Mouse (Mus musculus): ENCODE results near the gene Mgll. TPM values are rescaled to one million over a fixed set of nuclear protein-coding genes. Genes with fewer than 3 reads are reported as not detected.

Mgll gene
- polyA plus RNA-seq, 1 experiment = 0.20 TPM

- Histone ChIP-seq H3K27ac (ENCODE audit: insufficient read depth, low read depth, low read length) (no peak overlapping the region), H3K4me3 (ENCODE audit: insufficient read depth, low read length) (no peak overlapping the region), H3K4me1 (ENCODE audit: control insufficient read depth, insufficient read depth, low read length) (no peaks in the 10 kb centered on the region)
- TF ChIP-seq CTCF (IDR thresholded peaks at IDR 0.05; ENCODE audit: low read depth, low read length) = no peak
Measured at GRCm38 (mm10) chr6:88715966-88716365, 8.2 kb upstream of the Mgll start.

DNA sequence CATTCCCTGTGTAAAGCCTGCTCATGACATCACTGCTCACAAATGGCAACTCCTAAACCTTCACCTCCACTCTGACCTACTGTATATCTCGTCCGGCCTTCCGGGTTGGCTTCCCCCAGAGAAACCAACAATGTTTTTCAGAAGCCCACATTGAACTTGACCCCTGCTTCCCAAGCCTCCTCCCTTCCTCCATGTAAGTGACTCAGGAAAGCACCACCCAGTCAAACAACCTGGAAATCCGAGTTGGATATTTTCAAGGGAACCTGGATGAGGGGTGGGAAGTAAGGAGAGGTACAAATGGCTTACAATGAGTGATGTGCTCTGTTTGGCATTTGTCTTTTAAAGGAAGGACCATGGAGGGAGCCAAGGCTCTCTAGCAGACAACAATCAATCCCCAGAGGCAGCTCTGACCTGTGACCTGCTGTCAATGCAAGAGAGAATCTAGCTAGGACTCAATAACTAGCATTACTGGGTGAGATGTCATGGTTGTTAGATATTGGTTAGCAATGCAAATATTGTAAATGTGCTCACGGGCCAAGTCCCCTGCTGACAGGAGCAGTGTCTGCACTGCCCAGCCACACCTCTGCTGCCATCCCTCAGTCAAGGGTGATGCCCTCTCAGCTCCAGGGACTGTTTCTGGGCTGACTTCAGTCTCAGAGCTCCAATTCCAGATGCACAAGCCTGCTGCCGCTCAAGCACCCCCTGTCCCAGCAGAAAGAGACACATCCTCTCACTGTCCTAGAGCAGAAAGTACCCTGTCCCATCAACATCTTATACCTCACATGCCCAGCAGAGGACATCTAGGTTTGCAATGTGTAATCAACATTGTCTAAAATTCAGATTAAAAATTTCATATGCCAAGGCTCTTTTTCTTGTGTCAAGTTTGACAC is 6.8 kb upstream of the Mgll start:
- Histone ChIP-seq H3K27ac (ENCODE audit: insufficient read depth, low read depth, low read length) (no peak overlapping the region), H3K4me1 (ENCODE audit: control insufficient read depth, insufficient read depth, low read length) (no peaks in the 10 kb centered on the region), H3K4me3 (ENCODE audit: insufficient read depth, low read length) (no peak overlapping the region)
- TF ChIP-seq POLR2A (IDR thresholded peaks at IDR 0.05; ENCODE audit: borderline replicate concordance, low read depth, low read length) (no peak), CTCF (IDR thresholded peaks at IDR 0.05; ENCODE audit: low read depth, low read length) (no peak)

- TF ChIP-seq CTCF (IDR thresholded peaks at IDR 0.05; ENCODE audit: low read depth, low read length) = no peak
- TF ChIP-seq POLR2A (IDR thresholded peaks at IDR 0.05; ENCODE audit: borderline replicate concordance, low read depth, low read length) = no peak
- Histone ChIP-seq H3K4me3 (ENCODE audit: insufficient read depth, low read length) (no peak overlapping the region), H3K27ac (ENCODE audit: insufficient read depth, low read depth, low read length) (no peak overlapping the region), H3K4me1 (ENCODE audit: control insufficient read depth, insufficient read depth, low read length) (no peaks in the 10 kb centered on the region)
Measured at GRCm38 (mm10) chr6:88718033-88718725, 6.0 kb upstream of the Mgll start.

DNA sequence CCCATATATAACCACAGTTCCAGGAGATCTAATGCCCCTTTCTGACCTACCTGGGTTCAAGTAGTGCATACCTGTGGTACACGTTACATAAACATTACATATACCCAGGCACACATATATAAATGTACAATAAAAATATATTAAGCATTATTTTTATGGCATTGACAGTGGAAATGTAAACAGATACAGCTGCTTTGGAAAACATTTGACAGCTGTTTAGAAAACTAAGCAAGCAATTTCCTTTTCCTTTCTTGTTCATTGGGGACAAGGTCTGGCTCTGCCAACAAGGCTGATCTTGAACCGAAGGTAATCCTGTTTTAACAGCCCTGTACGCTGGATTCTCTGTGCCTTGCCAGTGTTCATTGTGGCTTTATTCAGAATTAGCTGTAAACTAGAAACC is 3.2 kb upstream of the Mgll start:
- TF ChIP-seq CTCF (IDR thresholded peaks at IDR 0.05; ENCODE audit: low read depth, low read length) = no peak
- TF ChIP-seq POLR2A (IDR thresholded peaks at IDR 0.05; ENCODE audit: borderline replicate concordance, low read depth, low read length) = no peak
- no peak overlapping the region for H3K4me3 ChIP-seq (ENCODE audit: insufficient read depth, low read length)
- H3K4me1 ChIP-seq (ENCODE audit: control insufficient read depth, insufficient read depth, low read length) = no peaks in the 10 kb centered on the region; the same call in 1 of the 2 replicates
- no peak overlapping the region for H3K27ac ChIP-seq (ENCODE audit: insufficient read depth, low read depth, low read length)

DNA sequence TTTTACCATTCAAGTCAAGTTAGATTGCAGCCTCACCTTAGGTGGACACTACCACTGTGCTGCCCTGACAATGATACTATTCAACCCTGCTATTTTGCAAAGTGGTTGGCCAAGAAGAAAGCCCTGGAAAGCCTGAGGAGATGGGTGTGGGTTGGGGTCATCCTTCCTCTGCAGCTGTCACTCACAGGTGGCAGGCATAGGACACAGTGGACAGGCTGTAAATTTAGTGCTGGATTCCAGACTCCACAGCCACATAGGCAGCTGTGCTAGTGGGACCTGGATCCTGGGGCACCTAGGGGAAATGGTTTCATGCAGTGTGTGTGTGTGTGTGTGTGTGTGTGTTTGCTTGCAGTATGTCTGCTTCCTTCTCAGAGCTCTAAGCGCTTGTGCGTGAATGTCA is 1.3 kb upstream of the Mgll start:
- H3K4me1 ChIP-seq (ENCODE audit: control insufficient read depth, insufficient read depth, low read length) = no peaks in the 10 kb centered on the region; the same call in 1 of the 2 replicates
- H3K27ac ChIP-seq (ENCODE audit: insufficient read depth, low read depth, low read length) = no peak overlapping the region
- H3K4me3 ChIP-seq (ENCODE audit: insufficient read depth, low read length) = no peak overlapping the region
- no peak for TF ChIP-seq POLR2A (IDR thresholded peaks at IDR 0.05; ENCODE audit: borderline replicate concordance, low read depth, low read length)

- Histone ChIP-seq H3K4me1 (ENCODE audit: control insufficient read depth, insufficient read depth, low read length) (no peaks in the 10 kb centered on the region; the same call in 1 of the 2 replicates), H3K27ac (ENCODE audit: insufficient read depth, low read depth, low read length) (no peak overlapping the region), H3K4me3 (ENCODE audit: insufficient read depth, low read length) (peak overlapping the region; percentile 64; the same call in 1 of the 2 replicates)
- no peak for TF ChIP-seq CTCF (IDR thresholded peaks at IDR 0.05; ENCODE audit: low read depth, low read length)
- no peak for TF ChIP-seq POLR2A (IDR thresholded peaks at IDR 0.05; ENCODE audit: borderline replicate concordance, low read depth, low read length)
Measured at GRCm38 (mm10) chr6:88723806-88724312, 353 bp upstream of the Mgll start.

GRCm38 (mm10) chr6:88725590-88725989 is 1.4 kb downstream of the Mgll start:
- no peak overlapping the region for H3K27ac ChIP-seq (ENCODE audit: insufficient read depth, low read depth, low read length)
- no peaks in the 10 kb centered on the region; the same call in 1 of the 2 replicates for H3K4me1 ChIP-seq (ENCODE audit: control insufficient read depth, insufficient read depth, low read length)
- H3K4me3 ChIP-seq (ENCODE audit: insufficient read depth, low read length) = no peak overlapping the region
- TF ChIP-seq CTCF (IDR thresholded peaks at IDR 0.05; ENCODE audit: low read depth, low read length) = no peak
- no peak for TF ChIP-seq POLR2A (IDR thresholded peaks at IDR 0.05; ENCODE audit: borderline replicate concordance, low read depth, low read length)

DNA sequence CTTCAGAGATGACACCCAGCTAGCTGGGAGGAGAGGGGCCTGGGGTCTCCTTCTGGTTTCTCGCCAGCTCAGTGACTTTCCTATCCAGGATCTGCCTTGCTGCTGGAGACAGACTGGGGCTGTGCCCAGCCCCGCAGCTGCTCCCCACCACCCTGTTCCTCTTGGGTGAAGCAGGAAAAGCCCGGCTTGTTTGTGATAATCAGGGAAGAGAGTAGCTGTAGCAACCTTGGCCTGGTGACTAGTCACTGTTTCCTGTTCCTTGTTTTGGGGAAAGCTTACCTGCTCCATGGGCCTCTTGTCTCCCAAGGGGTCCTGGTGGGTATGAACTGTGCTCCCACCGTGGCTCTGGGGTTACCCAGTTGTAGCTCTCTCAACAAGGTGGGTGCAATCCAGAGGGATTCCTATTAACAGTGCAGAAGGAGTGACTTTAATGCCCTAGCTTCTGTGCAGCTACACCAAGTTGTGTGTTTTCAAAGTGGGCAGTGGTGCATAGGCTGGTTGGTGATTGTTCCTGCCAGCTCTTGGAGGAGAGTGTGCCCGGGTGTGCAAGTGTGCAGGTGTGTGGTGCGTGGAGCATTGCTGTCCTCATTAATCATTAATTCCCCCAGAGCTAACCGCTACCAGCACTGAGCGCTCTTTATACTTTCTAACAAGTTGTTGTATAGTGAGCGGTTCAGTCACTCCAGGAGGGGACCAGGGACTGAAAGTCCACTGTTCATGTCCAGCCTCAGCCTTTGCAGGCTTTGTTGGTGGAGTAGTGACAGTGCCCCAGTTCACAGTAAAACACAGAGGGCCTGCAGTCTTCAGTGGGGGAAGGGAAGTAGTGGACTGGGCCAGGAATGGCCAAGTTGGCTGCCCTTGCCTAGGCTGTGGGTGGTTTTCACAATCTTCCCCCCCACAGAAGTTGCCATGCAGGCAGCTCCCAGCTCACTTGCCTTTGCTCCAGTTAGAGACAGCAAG is 2.3 kb downstream of the Mgll start:
- Histone ChIP-seq H3K27ac (ENCODE audit: insufficient read depth, low read depth, low read length) (no peak overlapping the region), H3K4me1 (ENCODE audit: control insufficient read depth, insufficient read depth, low read length) (no peaks in the 10 kb centered on the region; the same call in 1 of the 2 replicates), H3K4me3 (ENCODE audit: insufficient read depth, low read length) (no peak overlapping the region)
- TF ChIP-seq CTCF (IDR thresholded peaks at IDR 0.05; ENCODE audit: low read depth, low read length) (no peak), POLR2A (IDR thresholded peaks at IDR 0.05; ENCODE audit: borderline replicate concordance, low read depth, low read length) (no peak)

DNA sequence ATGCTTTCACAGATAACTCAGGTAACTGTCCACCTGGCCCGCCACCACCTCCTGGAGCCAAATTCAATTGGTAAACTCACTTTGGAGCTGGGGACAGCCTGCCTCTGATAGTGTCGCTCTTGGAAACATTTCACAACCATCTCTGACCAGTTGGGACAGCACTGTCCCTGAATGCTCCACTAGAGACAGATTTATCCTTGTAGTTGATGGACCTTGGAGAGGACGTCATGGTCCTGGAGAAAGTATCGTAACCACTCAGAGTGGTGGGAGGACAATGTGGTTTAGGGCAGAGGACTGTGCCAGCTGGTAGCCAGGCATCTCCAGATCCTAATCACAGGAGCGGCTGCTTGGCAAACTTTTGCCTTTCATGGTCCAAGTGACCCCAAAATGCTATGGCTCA is 3.3 kb downstream of the Mgll start:
- TF ChIP-seq POLR2A (IDR thresholded peaks at IDR 0.05; ENCODE audit: borderline replicate concordance, low read depth, low read length) (no peak), CTCF (IDR thresholded peaks at IDR 0.05; ENCODE audit: low read depth, low read length) (no peak)
- Histone ChIP-seq H3K4me3 (ENCODE audit: insufficient read depth, low read length) (no peak overlapping the region), H3K27ac (ENCODE audit: insufficient read depth, low read depth, low read length) (no peak overlapping the region), H3K4me1 (ENCODE audit: control insufficient read depth, insufficient read depth, low read length) (no peaks in the 10 kb centered on the region; the same call in 1 of the 2 replicates)

Measured in bone marrow macrophage, adult 2 months (primary cell).